Mouse (Mus musculus) testis, postnatal 10 days (tissue): Measurements from ENCODE around the gene Kcnj15.
A peak's percentile ranks its signal among the peaks of the same experiment; 100 is the strongest.

Experiments used
- DNase-seq: peaks from one replicate; pipeline ENCODE4 v3.0.0; 2021; ENCODE audit warnings: low spot score

Gene Kcnj15

GRCm38 (mm10) chr16:95292843-95293505, 35.6 kb downstream of the Kcnj15 start:
- no peak for DNase-seq

- DNase-seq: no peak
These were observed 40.3 kb downstream of the Kcnj15 start for GRCm38 (mm10) chr16:95297651-95298050.

- no peak for DNase-seq
These were observed 44.3 kb downstream of the Kcnj15 start for GRCm38 (mm10) chr16:95301667-95302066.

GRCm38 (mm10) chr16:95303676-95304075, 46.3 kb downstream of the Kcnj15 start:
- DNase-seq: no peak

- no peak for DNase-seq
These were observed 50.5 kb downstream of the Kcnj15 start for GRCm38 (mm10) chr16:95307823-95308360.

GRCm38 (mm10) chr16:95321945-95322625, 64.7 kb downstream of the Kcnj15 start:
- DNase-seq: no peak

GRCm38 (mm10) chr16:95332159-95332558, 74.8 kb downstream of the Kcnj15 start:
- no peak for DNase-seq

- DNase-seq: peak; percentile 83
These were observed 83.8 kb downstream of the Kcnj15 start for GRCm38 (mm10) chr16:95340885-95341791.

GRCm38 (mm10) chr16:95342030-95342429, 84.7 kb downstream of the Kcnj15 start:
- no peak for DNase-seq

GRCm38 (mm10) chr16:95344961-95345360, 87.6 kb downstream of the Kcnj15 start:
- DNase-seq: no peak

- DNase-seq: peak; percentile 81
These were observed 88.5 kb downstream of the Kcnj15 start for GRCm38 (mm10) chr16:95345882-95346281.

- no peak for DNase-seq
These were observed 89.8 kb downstream of the Kcnj15 start for GRCm38 (mm10) chr16:95347202-95347601.

- DNase-seq: no peak
These were observed 91.2 kb downstream of the Kcnj15 start for GRCm38 (mm10) chr16:95348555-95348954.

- DNase-seq: no peak
These were observed 92.0 kb downstream of the Kcnj15 start for GRCm38 (mm10) chr16:95349344-95349743.

GRCm38 (mm10) chr16:95349745-95350144, 92.4 kb downstream of the Kcnj15 start:
- DNase-seq: no peak
